Mouse (Mus musculus): Measurements from ENCODE around the gene B4galt3. TPM values are rescaled to one million over a fixed set of nuclear protein-coding genes. Genes with fewer than 3 reads are reported as not detected.
A peak's percentile ranks its signal among the peaks of the same experiment; 100 is the strongest.

B4galt3 gene
- polyA plus RNA-seq, 1 experiment from 2014 or later = 101 TPM

DNA sequence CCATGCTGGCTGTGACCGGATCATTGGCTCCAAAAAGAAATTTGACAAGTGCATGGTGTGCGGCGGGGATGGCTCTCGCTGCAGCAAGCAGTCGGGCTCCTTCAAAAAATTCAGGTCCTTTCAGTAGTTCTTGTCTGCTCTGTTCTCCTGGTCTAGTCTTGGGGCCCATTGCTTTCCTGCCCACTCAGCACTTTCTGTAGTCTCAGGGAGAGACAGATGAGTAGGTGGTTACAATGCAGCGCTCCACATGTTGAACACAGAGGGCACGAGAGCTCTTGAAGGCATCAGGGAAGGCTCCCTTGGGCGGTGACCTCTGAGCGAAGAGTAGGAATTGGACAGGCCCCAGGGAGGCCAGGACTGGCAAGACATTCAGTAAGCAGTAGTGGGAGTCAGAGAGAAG lies 12.3 kb upstream of the B4galt3 start:
- no peak for ATAC-seq
- Histone ChIP-seq H3K4me3 (ENCODE audit: low read length) (no peak overlapping the region), H3K4me2 (ENCODE audit: low read length) (no peak overlapping the region), H3K9me3 (ENCODE audit: control insufficient read depth, low read length) (no peaks in the 10 kb centered on the region), H3K4me1 (ENCODE audit: control insufficient read depth, insufficient read depth, low read depth, low read length) (peaks cover 6% of the 10 kb centered on the region), H3K9ac (ENCODE audit: low read depth, low read length) (no peak overlapping the region), H3K36me3 (ENCODE audit: control insufficient read depth, insufficient read depth, low read length) (no peaks in the 10 kb centered on the region), H3K27me3 (replicated peaks; ENCODE audit: control insufficient read depth, insufficient read depth, low read length) (no peaks in the 10 kb centered on the region), H3K27ac (ENCODE audit: low read depth, low read length) (no peak overlapping the region)
- WGBS = 86% methylated on average over 9 of the region's 9 CpGs

GRCm38 (mm10) chr1:171258921-171259320 lies 11.2 kb upstream of the B4galt3 start:
- Histone ChIP-seq H3K4me1 (ENCODE audit: control insufficient read depth, insufficient read depth, low read depth, low read length) (peaks cover 14% of the 10 kb centered on the region), H3K9me3 (ENCODE audit: control insufficient read depth, low read length) (no peaks in the 10 kb centered on the region), H3K27ac (ENCODE audit: low read depth, low read length) (no peak overlapping the region), H3K9ac (ENCODE audit: low read depth, low read length) (no peak overlapping the region), H3K36me3 (ENCODE audit: control insufficient read depth, insufficient read depth, low read length) (no peaks in the 10 kb centered on the region), H3K4me3 (ENCODE audit: low read length) (no peak overlapping the region), H3K27me3 (replicated peaks; ENCODE audit: control insufficient read depth, insufficient read depth, low read length) (no peaks in the 10 kb centered on the region), H3K4me2 (ENCODE audit: low read length) (no peak overlapping the region)
- WGBS = 80% methylated on average over 17 of the region's 17 CpGs
- ATAC-seq = no peak

DNA sequence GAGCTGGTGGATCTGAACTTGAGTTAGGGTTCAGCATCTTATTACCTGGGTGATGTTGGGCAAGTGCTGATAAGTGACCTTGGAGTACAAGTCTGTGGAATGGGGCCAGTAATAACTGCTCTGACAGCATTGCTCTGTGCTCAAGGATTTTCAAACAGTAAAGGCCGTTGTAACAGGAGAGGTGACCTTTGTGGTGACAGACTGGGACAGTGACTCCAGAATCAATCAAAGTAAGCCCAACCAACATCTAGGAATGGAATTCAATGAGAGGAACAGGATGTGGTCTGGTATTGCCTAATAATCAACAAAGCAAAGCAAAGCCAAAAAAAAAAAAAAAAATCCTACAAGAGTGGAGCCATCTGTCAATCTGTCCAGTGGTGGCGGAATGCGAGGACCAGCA lies 9.8 kb upstream of the B4galt3 start:
- Histone ChIP-seq H3K27ac (ENCODE audit: low read depth, low read length) (no peak overlapping the region), H3K4me3 (ENCODE audit: low read length) (no peak overlapping the region), H3K27me3 (replicated peaks; ENCODE audit: control insufficient read depth, insufficient read depth, low read length) (no peaks in the 10 kb centered on the region), H3K4me2 (ENCODE audit: low read length) (no peak overlapping the region), H3K9me3 (ENCODE audit: control insufficient read depth, low read length) (no peaks in the 10 kb centered on the region), H3K9ac (ENCODE audit: low read depth, low read length) (no peak overlapping the region), H3K4me1 (ENCODE audit: control insufficient read depth, insufficient read depth, low read depth, low read length) (peaks cover 14% of the 10 kb centered on the region), H3K36me3 (ENCODE audit: control insufficient read depth, insufficient read depth, low read length) (no peaks in the 10 kb centered on the region)
- 80% methylated on average over 3 of the region's 3 CpGs for WGBS
- no peak for ATAC-seq

- ATAC-seq = peak; percentile 83
Measured at GRCm38 (mm10) chr1:171262594-171263130, 7.5 kb upstream of the B4galt3 start.

GRCm38 (mm10) chr1:171263185-171263611 lies 6.9 kb upstream of the B4galt3 start:
- ATAC-seq = peak; percentile 94
- Histone ChIP-seq H3K9me3 (ENCODE audit: control insufficient read depth, low read length) (no peaks in the 10 kb centered on the region), H3K36me3 (ENCODE audit: control insufficient read depth, insufficient read depth, low read length) (no peaks in the 10 kb centered on the region), H3K4me3 (ENCODE audit: low read length) (peak overlapping the region; percentile 35), H3K9ac (ENCODE audit: low read depth, low read length) (no peak overlapping the region), H3K27me3 (replicated peaks; ENCODE audit: control insufficient read depth, insufficient read depth, low read length) (no peaks in the 10 kb centered on the region), H3K4me1 (ENCODE audit: control insufficient read depth, insufficient read depth, low read depth, low read length) (peaks cover 14% of the 10 kb centered on the region), H3K4me2 (ENCODE audit: low read length) (peak overlapping the region; percentile 60), H3K27ac (ENCODE audit: low read depth, low read length) (peak overlapping the region; percentile 72)
- WGBS = 0% methylated on average over 2 of the region's 2 CpGs

More at GRCm38 (mm10) chr1:171262594-171263130, 7.5 kb upstream of the B4galt3 start:
- WGBS = 5% methylated on average over 8 of the region's 8 CpGs
- H3K27ac ChIP-seq (ENCODE audit: low read depth, low read length) = peak overlapping the region; percentile 87
- peak overlapping the region; percentile 57 for H3K9ac ChIP-seq (ENCODE audit: low read depth, low read length)
- peak overlapping the region; percentile 60 for H3K4me2 ChIP-seq (ENCODE audit: low read length)
- no peaks in the 10 kb centered on the region for H3K36me3 ChIP-seq (ENCODE audit: control insufficient read depth, insufficient read depth, low read length)
- peak overlapping the region; percentile 35 for H3K4me3 ChIP-seq (ENCODE audit: low read length)
- H3K9me3 ChIP-seq (ENCODE audit: control insufficient read depth, low read length) = no peaks in the 10 kb centered on the region
- H3K4me1 ChIP-seq (ENCODE audit: control insufficient read depth, insufficient read depth, low read depth, low read length) = peaks cover 14% of the 10 kb centered on the region
- no peaks in the 10 kb centered on the region for H3K27me3 ChIP-seq (replicated peaks; ENCODE audit: control insufficient read depth, insufficient read depth, low read length)

DNA sequence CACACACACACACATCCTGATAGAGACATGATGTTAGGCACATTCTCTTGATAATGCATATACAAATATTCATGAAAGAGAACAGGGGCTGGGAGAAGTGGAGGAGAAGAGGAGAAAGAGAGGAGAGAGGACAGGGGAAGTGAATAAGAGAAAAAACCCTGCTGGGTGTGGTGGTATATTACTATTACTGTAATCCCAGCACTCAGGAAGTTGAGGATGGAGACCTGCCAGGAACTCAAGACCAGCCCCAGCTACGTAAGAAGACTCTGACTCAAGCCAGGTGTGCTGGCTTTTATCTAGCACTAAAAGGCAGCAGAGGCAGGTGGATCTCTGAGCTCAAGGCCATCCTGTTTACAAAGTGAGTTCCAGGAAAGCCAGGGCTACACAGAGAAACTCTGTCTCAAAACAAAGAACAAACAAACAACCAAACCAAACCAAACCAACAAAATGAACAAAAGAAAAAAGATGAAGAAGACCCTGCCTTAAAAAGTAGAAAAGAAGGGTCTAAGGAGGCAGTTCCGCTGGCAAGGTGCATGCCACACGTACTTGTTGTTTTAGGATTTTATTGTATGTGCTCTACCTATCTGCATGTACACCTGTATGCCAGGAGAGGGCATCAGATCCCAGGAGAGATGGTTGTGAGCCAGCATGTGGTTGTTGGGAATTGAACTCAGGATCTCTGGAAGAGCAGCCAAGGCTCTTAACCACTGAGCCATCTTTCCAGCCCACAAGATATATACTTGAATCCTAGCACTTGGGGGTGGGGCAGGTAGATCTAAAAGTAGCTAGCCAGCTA lies 6.3 kb upstream of the B4galt3 start:
- Histone ChIP-seq H3K27me3 (replicated peaks; ENCODE audit: control insufficient read depth, insufficient read depth, low read length) (no peaks in the 10 kb centered on the region), H3K4me3 (ENCODE audit: low read length) (no peak overlapping the region), H3K27ac (ENCODE audit: low read depth, low read length) (peak overlapping the region; percentile 72), H3K36me3 (ENCODE audit: control insufficient read depth, insufficient read depth, low read length) (no peaks in the 10 kb centered on the region), H3K4me2 (ENCODE audit: low read length) (no peak overlapping the region; the same call in 1 of the 2 replicates), H3K9me3 (ENCODE audit: control insufficient read depth, low read length) (no peaks in the 10 kb centered on the region), H3K9ac (ENCODE audit: low read depth, low read length) (no peak overlapping the region), H3K4me1 (ENCODE audit: control insufficient read depth, insufficient read depth, low read depth, low read length) (peaks cover 14% of the 10 kb centered on the region)
- no peak for ATAC-seq
- WGBS = 84% methylated on average over 3 of the region's 3 CpGs

GRCm38 (mm10) chr1:171265971-171266744 lies 4.0 kb upstream of the B4galt3 start:
- H3K4me2 ChIP-seq (ENCODE audit: low read length) = no peak overlapping the region
- H3K36me3 ChIP-seq (ENCODE audit: control insufficient read depth, insufficient read depth, low read length) = no peaks in the 10 kb centered on the region
- no peak for ATAC-seq
- H3K9ac ChIP-seq (ENCODE audit: low read depth, low read length) = no peak overlapping the region
- H3K9me3 ChIP-seq (ENCODE audit: control insufficient read depth, low read length) = no peaks in the 10 kb centered on the region
- H3K4me3 ChIP-seq (ENCODE audit: low read length) = no peak overlapping the region
- no peaks in the 10 kb centered on the region for H3K27me3 ChIP-seq (replicated peaks; ENCODE audit: control insufficient read depth, insufficient read depth, low read length)
- WGBS = 75% methylated on average over 4 of the region's 4 CpGs
- no peak overlapping the region for H3K27ac ChIP-seq (ENCODE audit: low read depth, low read length)
- H3K4me1 ChIP-seq (ENCODE audit: control insufficient read depth, insufficient read depth, low read depth, low read length) = peaks cover 16% of the 10 kb centered on the region

DNA sequence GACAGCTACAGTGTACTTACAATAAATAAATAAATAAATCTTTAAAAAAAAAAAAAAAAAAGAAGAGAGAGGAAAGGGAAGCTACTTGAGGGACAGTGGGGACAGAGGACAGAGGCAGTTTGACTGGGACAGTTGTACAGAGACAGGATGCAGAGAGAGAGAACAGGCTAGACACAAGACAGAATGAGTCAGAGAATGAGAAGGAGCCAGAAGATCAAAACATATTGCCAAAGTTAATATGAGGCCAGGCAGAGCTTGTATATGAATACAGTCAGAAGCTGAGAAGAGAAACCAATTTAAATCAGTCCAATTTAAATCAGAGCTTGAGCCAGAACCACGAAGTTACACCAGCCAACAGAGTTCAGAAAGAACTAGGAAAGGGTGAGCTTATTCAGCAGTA lies 1.8 kb upstream of the B4galt3 start:
- Histone ChIP-seq H3K27ac (ENCODE audit: low read depth, low read length) (no peak overlapping the region), H3K27me3 (replicated peaks; ENCODE audit: control insufficient read depth, insufficient read depth, low read length) (no peaks in the 10 kb centered on the region), H3K36me3 (ENCODE audit: control insufficient read depth, insufficient read depth, low read length) (peaks cover 4% of the 10 kb centered on the region; the same call in 1 of the 2 replicates), H3K4me3 (ENCODE audit: low read length) (no peak overlapping the region), H3K9ac (ENCODE audit: low read depth, low read length) (no peak overlapping the region), H3K4me1 (ENCODE audit: control insufficient read depth, insufficient read depth, low read depth, low read length) (peaks cover 18% of the 10 kb centered on the region), H3K4me2 (ENCODE audit: low read length) (no peak overlapping the region), H3K9me3 (ENCODE audit: control insufficient read depth, low read length) (no peaks in the 10 kb centered on the region)
- no peak for ATAC-seq
- WGBS = 72% methylated on average over 1 of the region's 1 CpGs

GRCm38 (mm10) chr1:171270573-171270900 lies 409 bp downstream of the B4galt3 start:
- no peaks in the 10 kb centered on the region for H3K9me3 ChIP-seq (ENCODE audit: control insufficient read depth, low read length)
- peak; percentile 61 for ATAC-seq
- peak overlapping the region; percentile 65 for H3K27ac ChIP-seq (ENCODE audit: low read depth, low read length)
- peak overlapping the region; percentile 75 for H3K4me2 ChIP-seq (ENCODE audit: low read length)
- peaks cover 12% of the 10 kb centered on the region for H3K4me1 ChIP-seq (ENCODE audit: control insufficient read depth, insufficient read depth, low read depth, low read length)
- no peaks in the 10 kb centered on the region for H3K27me3 ChIP-seq (replicated peaks; ENCODE audit: control insufficient read depth, insufficient read depth, low read length)
- peak overlapping the region; percentile 81 for H3K9ac ChIP-seq (ENCODE audit: low read depth, low read length)
- peaks cover 20% of the 10 kb centered on the region for H3K36me3 ChIP-seq (ENCODE audit: control insufficient read depth, insufficient read depth, low read length)
- 2% methylated on average over 17 of the region's 19 CpGs for WGBS
- H3K4me3 ChIP-seq (ENCODE audit: low read length) = peak overlapping the region; percentile 73

All from hindbrain, embryonic 16.5 days (tissue).